Mouse (Mus musculus): Measurements from ENCODE around the gene Fam198a.

Fam198a gene

DNA sequence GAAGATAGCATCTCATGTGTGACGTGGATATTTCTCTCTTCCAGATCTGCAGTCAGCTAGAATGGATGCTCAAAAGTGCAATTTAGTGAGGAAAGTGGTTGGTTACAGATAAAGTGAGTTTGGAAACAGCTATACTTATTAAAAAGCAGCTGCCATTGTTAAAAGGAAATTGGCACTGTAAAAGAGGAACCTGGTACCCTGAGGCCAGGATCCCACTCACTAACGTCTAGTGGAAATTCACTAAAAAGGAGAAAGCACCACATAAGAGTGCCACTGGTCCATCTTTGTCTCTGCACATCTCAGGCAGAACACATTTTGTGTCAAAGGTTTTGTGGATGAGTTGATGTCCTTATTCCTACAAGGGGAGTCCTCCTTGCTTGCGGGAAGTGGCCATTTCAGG, 7.2 kb upstream of the Fam198a start:
- no peaks in the 10 kb centered on the region for H3K36me3 ChIP-seq (ENCODE audit: control insufficient read depth, insufficient read depth, low read length, poor library complexity, severe bottlenecking)
- H3K27me3 ChIP-seq (ENCODE audit: control insufficient read depth, insufficient read depth, low read length, poor library complexity, severe bottlenecking) = no peaks in the 10 kb centered on the region
- DNase-seq (ENCODE audit: low read depth, low spot score) = peak; percentile 46

DNA sequence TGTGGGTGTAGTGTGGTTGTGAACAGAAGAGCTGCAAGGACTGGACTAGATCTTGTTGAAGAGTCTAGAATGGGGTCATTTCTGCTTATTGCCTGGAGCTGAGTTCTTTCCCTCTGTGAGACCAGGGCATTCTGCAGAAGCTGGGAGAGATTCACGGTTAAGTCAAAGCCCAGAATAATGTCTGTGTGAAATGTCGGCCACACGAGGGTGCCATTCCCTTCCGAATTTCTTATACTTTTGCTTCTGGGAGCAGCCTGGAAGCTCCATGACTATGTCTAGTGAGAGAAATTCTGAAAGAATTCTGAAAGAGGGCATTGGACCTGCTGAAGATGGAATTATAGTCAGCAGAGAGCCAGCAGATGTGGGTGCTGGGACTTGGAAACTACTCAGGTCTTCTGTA, 3.0 kb upstream of the Fam198a start:
- Histone ChIP-seq H3K27me3 (ENCODE audit: control insufficient read depth, insufficient read depth, low read length, poor library complexity, severe bottlenecking) (no peaks in the 10 kb centered on the region; the same call in 1 of the 2 replicates), H3K36me3 (ENCODE audit: control insufficient read depth, insufficient read depth, low read length, poor library complexity, severe bottlenecking) (no peaks in the 10 kb centered on the region)
- DNase-seq (ENCODE audit: low read depth, low spot score) = peak; percentile 38

DNA sequence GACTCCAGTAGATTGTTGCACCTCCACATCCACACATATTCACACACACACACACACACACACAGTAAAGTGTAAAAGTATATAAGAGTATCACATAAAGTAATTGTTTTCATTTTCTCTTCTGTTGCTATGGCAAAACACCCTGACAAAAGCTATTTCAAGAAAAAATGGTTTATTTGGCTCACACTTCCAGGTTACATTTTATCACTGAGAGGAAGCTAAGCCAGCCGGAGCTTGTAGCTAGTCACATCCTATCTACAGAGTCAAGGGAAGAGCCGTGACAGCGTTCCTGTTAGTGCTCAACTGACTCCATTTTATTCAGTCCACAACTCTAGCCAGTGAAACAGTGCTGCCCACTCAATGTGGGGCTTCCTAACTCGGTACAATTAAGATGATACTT, 2.4 kb upstream of the Fam198a start:
- no peak for DNase-seq (ENCODE audit: low read depth, low spot score)
- Histone ChIP-seq H3K27me3 (ENCODE audit: control insufficient read depth, insufficient read depth, low read length, poor library complexity, severe bottlenecking) (no peaks in the 10 kb centered on the region; the same call in 1 of the 2 replicates), H3K36me3 (ENCODE audit: control insufficient read depth, insufficient read depth, low read length, poor library complexity, severe bottlenecking) (no peaks in the 10 kb centered on the region)

DNA sequence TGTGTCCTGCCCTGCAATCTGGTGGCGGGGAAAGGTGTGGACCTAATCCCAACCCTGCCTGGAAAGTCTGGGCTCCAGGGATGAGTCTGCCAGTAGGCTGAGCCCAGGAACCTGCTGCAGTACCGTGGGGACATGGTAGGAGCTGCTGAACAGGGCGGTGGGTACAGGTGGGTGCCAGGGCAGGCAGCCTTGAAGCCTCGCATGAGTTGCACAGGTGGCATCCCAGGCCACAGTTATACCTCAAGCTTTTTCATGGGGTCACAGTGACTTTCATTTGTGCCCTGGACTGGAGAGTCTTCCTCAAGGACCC, 281 bp downstream of the Fam198a start:
- Histone ChIP-seq H3K36me3 (ENCODE audit: control insufficient read depth, insufficient read depth, low read length, poor library complexity, severe bottlenecking) (no peaks in the 10 kb centered on the region), H3K27me3 (ENCODE audit: control insufficient read depth, insufficient read depth, low read length, poor library complexity, severe bottlenecking) (no peaks in the 10 kb centered on the region; the same call in 1 of the 2 replicates)
- no peak for DNase-seq (ENCODE audit: low read depth, low spot score)

DNA sequence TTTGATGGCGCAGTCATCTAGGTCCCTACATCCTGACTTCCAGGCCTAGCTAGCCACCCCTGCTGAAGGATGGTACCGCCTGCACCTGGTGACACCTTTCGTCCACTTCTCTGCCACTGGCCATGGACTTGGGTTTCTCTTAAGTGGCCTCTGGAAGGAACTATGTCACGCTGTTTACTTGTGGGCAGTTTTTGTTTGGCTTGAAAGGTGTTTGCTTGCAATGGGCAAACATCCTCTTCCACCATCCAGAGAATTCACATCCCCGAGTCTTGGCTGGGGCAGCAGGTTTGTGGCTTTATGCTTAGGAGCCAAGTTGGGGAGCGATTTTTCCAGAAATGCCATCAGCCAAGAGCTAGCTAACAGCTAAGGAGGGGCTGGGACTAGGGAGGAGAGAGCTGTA, 1.8 kb downstream of the Fam198a start:
- no peaks in the 10 kb centered on the region; the same call in 1 of the 2 replicates for H3K27me3 ChIP-seq (ENCODE audit: control insufficient read depth, insufficient read depth, low read length, poor library complexity, severe bottlenecking)
- DNase-seq (ENCODE audit: low read depth, low spot score) = no peak
- H3K36me3 ChIP-seq (ENCODE audit: control insufficient read depth, insufficient read depth, low read length, poor library complexity, severe bottlenecking) = no peaks in the 10 kb centered on the region

DNA sequence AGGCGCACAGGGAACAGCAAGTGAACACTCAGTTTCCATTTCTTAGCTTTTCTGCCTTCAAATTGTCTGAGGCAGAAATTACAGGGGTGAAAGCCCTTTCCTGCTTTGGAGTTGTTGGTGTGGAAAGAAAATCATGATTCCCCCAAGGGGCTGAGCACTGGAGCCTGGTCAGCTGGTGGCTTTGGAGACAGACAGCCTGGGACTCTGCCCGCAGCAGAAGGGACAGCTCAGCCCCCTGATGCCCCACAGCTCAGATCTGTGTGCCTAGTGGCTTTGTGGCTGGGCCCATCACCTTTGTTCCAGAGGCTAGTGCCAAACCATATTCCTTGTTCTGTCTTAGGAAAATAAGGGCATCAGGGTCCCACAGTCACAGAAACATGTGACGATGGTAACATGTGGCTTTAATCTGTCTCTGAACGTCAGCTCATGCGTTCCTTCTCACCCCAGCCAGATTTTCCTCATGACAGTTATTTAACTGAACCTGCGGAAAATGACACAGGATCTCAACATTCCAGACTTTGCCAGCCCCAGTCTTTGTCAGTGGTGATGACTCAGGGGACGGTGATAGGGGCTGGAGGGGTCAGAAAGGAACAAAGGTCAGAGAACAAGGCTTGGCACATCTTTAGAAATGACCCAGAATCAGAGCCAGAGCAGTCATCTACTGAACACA, 9.3 kb downstream of the Fam198a start:
- Histone ChIP-seq H3K27me3 (ENCODE audit: control insufficient read depth, insufficient read depth, low read length, poor library complexity, severe bottlenecking) (no peaks in the 10 kb centered on the region), H3K36me3 (ENCODE audit: control insufficient read depth, insufficient read depth, low read length, poor library complexity, severe bottlenecking) (no peaks in the 10 kb centered on the region)
- no peak for DNase-seq (ENCODE audit: low read depth, low spot score)

DNA sequence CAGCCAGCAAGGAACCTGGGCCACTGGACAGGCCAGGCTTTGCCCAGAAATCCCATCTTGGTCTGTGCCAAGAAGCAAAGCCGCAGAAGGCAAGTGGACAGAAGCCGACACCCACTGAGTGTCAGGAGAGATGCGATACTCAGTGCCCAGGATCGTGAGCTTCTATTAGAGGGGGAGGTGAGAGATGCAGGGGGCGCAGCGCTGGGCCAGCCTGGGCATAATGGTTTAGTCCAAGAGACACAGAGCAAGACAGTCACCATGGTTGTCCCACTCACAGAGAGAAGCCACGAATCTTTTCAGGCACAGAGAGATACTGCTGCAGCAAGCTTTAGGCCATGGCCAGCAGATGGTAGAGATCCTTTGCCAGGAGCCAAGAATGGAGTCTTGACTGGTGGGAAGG, 14.2 kb downstream of the Fam198a start:
- no peaks in the 10 kb centered on the region for H3K36me3 ChIP-seq (ENCODE audit: control insufficient read depth, insufficient read depth, low read length, poor library complexity, severe bottlenecking)
- DNase-seq (ENCODE audit: low read depth, low spot score) = no peak
- H3K27me3 ChIP-seq (ENCODE audit: control insufficient read depth, insufficient read depth, low read length, poor library complexity, severe bottlenecking) = no peaks in the 10 kb centered on the region

DNA sequence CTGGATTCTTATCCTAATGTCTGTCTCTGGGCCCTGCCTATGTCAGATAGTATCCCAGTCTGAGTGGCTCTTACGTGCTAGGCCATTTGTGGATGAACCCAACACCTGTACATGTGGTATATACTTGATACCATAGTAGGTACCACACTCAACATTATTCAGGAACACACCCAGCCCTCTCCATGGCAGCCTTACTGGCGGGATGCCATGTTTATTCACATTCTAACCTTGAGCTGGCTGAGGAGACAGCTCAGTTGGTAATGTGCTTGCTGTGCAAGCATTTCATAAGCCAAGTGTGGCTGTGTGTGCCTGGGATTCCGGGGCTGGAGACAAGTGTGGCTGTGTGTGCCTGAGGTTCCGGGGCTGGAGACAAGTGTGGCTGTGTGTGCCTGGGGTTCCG, 17.5 kb downstream of the Fam198a start:
- no peaks in the 10 kb centered on the region for H3K27me3 ChIP-seq (ENCODE audit: control insufficient read depth, insufficient read depth, low read length, poor library complexity, severe bottlenecking)
- DNase-seq (ENCODE audit: low read depth, low spot score) = no peak
- H3K36me3 ChIP-seq (ENCODE audit: control insufficient read depth, insufficient read depth, low read length, poor library complexity, severe bottlenecking) = no peaks in the 10 kb centered on the region

DNA sequence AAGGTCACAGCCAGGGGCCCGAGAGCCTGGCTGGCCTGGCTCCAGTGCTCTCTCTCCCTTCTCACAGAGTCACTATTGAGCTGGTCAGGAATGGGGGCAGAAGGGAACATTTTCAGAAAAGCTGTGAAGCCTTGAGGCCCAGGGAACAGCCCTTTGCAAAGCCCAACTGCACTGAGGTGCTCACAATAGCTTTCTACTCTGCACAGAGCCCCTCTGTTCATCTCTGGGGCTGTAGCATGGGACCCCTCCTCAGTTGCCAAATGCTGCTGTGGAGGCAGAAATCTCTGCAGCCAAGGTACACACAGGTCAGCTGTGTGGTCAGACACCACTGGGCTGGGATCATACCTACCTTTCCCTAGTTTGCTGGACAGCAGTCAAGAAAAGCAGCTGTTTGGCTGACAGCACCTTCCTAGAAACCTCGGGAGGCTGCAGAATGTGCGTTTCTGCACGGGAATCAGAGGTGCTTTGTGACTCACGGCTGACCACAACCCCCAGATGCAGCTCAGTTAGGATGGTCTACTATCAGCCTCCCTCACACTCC, 19.1 kb downstream of the Fam198a start:
- Histone ChIP-seq H3K27me3 (ENCODE audit: control insufficient read depth, insufficient read depth, low read length, poor library complexity, severe bottlenecking) (no peaks in the 10 kb centered on the region), H3K36me3 (ENCODE audit: control insufficient read depth, insufficient read depth, low read length, poor library complexity, severe bottlenecking) (no peaks in the 10 kb centered on the region)
- DNase-seq (ENCODE audit: low read depth, low spot score) = no peak

DNA sequence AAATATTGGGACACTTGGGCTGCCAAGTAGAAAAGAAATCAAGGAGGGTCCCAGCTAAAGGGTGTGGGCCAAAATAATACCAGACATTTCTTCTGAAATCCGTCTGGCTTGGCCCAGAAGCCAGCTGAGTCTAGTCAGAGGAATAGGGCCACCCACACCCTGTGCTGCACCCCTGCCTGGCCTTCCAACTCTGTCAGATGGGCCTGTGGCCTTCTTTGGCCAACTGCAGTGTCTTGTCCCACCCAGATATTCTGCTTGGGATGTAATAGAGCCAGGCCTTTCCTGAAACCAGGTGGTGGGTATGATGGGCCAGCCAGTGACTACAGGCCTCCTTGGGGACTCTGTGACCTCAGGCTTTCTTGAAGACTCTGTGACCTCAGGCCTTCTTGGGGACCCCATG, 22.4 kb downstream of the Fam198a start:
- DNase-seq (ENCODE audit: low read depth, low spot score) = no peak
- Histone ChIP-seq H3K36me3 (ENCODE audit: control insufficient read depth, insufficient read depth, low read length, poor library complexity, severe bottlenecking) (no peaks in the 10 kb centered on the region), H3K27me3 (ENCODE audit: control insufficient read depth, insufficient read depth, low read length, poor library complexity, severe bottlenecking) (no peaks in the 10 kb centered on the region)

DNA sequence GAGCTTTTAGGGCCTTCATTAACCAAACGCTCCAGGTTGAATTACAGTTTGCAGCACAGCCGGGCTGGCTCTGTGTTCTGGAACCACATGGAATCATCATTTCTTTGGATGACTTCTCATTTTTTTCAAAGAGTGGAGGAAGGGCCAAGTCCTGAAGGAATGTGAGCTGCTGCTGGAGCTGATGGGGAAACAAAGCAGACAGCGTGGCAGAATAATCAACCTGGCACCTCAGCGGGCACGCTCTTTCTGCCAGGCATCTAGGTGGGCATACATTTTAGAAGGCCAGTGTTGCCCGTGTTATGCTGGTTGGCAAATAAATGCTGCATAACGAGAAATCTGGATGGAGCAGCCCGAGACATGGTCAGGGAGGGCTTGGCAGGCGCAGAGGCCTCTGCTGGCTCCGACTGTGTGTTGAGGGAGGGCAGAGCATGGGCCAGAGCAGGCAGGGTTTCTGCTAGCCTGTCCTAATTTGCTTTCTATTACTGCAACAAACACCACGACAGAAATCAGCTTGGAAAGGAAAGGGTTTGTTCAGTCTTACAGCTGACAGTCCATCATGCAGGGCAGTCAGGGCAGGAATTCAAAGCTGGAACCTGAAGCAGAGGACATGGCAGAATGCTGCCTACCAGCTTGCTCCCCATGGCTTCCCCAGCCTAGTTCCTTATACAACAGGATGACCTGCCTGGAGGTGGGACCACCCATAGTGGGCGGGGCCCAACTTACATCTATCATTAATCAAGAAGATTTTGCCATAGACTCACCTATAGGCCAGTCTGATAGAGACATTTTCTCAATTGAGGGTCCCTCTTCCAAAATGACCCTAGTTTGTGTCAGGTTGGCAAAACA, 23.6 kb downstream of the Fam198a start:
- DNase-seq (ENCODE audit: low read depth, low spot score) = no peak
- H3K36me3 ChIP-seq (ENCODE audit: control insufficient read depth, insufficient read depth, low read length, poor library complexity, severe bottlenecking) = no peaks in the 10 kb centered on the region
- H3K27me3 ChIP-seq (ENCODE audit: control insufficient read depth, insufficient read depth, low read length, poor library complexity, severe bottlenecking) = no peaks in the 10 kb centered on the region

DNA sequence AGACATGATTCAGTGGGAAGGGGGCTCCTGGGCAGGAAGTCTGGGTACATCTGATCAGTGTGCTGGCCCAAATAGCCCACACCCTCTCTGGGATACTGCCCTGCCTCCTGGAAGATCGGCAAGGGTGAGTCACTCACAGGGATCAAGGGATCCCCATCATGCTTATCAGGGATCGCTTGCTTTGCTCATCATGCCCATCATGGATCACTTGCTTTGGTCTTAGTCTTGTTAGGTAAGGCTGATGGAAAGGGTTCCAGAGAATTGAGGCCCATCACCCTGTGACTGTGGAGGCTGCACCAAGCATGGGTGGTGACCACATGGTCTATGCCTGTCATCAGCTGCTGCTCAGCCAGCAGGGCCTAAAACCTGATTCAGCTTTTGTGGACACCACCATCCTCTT, 24.5 kb downstream of the Fam198a start:
- Histone ChIP-seq H3K27me3 (ENCODE audit: control insufficient read depth, insufficient read depth, low read length, poor library complexity, severe bottlenecking) (no peaks in the 10 kb centered on the region), H3K36me3 (ENCODE audit: control insufficient read depth, insufficient read depth, low read length, poor library complexity, severe bottlenecking) (no peaks in the 10 kb centered on the region)
- no peak for DNase-seq (ENCODE audit: low read depth, low spot score)

DNA sequence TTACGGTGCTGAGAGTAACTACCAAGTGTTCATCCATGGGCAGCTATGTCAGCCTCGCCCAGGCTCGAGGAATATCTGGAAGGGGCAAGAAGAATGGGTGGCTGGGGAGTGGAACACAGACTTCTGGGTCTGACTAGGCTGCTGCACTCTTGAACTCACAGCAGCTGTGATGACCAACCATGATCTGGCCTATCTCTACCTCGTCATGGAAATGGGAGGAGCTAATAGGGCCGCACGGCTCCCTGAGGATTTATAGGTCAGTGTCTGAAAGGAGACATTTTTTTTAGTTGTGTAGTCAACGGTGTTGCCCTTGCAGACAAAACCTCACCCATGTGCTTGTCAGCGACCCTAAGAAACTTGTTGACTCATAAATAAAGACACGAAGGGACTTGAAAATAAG, 30.3 kb downstream of the Fam198a start:
- H3K27me3 ChIP-seq (ENCODE audit: control insufficient read depth, insufficient read depth, low read length, poor library complexity, severe bottlenecking) = no peaks in the 10 kb centered on the region
- no peak for DNase-seq (ENCODE audit: low read depth, low spot score)
- H3K36me3 ChIP-seq (ENCODE audit: control insufficient read depth, insufficient read depth, low read length, poor library complexity, severe bottlenecking) = no peaks in the 10 kb centered on the region

DNA sequence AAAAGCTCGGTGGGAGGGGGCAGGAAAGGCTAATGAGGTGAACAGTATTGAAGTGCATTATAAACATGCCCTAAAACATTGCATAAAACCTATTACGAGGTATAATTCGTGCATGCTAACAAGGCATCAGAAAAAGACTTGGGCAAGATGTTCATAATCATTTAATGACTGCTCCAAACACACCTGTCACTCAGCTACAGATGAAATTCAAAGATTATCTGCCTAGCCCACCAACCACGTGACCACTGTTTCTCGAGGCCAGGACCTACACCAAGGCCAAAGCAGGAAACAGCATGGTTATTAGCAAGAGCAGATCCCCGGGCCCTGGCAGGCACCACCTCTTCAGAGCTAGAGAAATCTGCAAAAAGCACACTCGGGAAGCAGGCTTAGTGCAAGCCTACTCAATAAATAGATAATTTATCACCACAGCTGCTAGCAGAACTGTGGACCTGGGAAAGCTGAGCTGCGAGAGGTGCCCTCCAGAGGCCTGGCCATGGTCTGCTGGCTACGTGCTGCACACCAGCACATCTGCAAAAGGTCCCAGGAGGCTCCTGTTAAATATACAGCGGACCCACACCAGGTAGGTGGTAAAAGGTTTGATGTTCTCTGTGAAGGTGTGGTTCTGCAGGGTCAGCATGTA, 30.8 kb downstream of the Fam198a start:
- Histone ChIP-seq H3K27me3 (ENCODE audit: control insufficient read depth, insufficient read depth, low read length, poor library complexity, severe bottlenecking) (no peaks in the 10 kb centered on the region), H3K36me3 (ENCODE audit: control insufficient read depth, insufficient read depth, low read length, poor library complexity, severe bottlenecking) (no peaks in the 10 kb centered on the region)
- no peak for DNase-seq (ENCODE audit: low read depth, low spot score)

DNA sequence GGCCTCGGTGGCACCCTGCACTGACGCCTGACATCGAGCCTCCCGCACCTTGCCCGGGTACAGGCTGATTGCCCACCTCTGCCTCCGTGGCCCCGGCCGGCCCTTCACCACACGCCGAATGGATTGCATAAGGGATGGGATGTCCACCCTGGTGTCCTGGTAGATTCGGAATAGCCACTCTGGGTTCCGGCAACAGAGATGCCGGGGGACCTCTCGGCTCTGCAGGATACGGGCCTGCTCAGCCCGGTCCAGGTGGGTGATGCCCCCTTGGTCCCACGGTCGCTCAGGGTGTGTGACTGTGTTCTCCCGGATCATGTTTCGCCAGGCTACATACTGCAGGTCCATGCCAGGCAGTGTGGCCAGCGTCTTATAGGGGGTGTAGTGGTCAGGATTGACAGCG, 31.4 kb downstream of the Fam198a start:
- no peaks in the 10 kb centered on the region for H3K27me3 ChIP-seq (ENCODE audit: control insufficient read depth, insufficient read depth, low read length, poor library complexity, severe bottlenecking)
- H3K36me3 ChIP-seq (ENCODE audit: control insufficient read depth, insufficient read depth, low read length, poor library complexity, severe bottlenecking) = no peaks in the 10 kb centered on the region
- no peak for DNase-seq (ENCODE audit: low read depth, low spot score)
